Mouse (Mus musculus): ENCODE data around the gene Prss23. TPM values are rescaled to one million over a fixed set of nuclear protein-coding genes. Genes with fewer than 3 reads are reported as not detected.

Gene Prss23
- polyA plus RNA-seq (2015; fragmentation: Nextera tagmentation; extraction: Ambion mirVana), result 93.2 and 105 TPM in 2 replicates

- no peaks in the 10 kb centered on the region for H3K27me3 ChIP-seq (ENCODE audit: insufficient read depth, low read length)
- H3K9ac ChIP-seq (replicated peaks; ENCODE audit: low read length), result no peak within 1 kb of the TSS
- 73% methylated on average over 16 of the region's 16 CpGs for WGBS
- ATAC-seq (ENCODE audit: low FRiP score, low TSS enrichment), result no peak
- H3K4me1 ChIP-seq (ENCODE audit: insufficient read depth, low read length), result no peaks in the 10 kb centered on the region
- H3K4me3 ChIP-seq (ENCODE audit: low read length), result no peak within 1 kb of the TSS
- H3K27ac ChIP-seq (ENCODE audit: low read length), result no peak within 1 kb of the TSS
- no peaks in the 10 kb centered on the region for H3K36me3 ChIP-seq (ENCODE audit: insufficient read depth, low read length)
- H3K4me2 ChIP-seq (replicated peaks; ENCODE audit: low read depth, low read length), result no peak within 1 kb of the TSS
- H3K9me3 ChIP-seq (ENCODE audit: low read length), result no peaks in the 10 kb centered on the region
Observed at GRCm38 (mm10) chr7:89526731-89527429, at the start of gene Prss23. TSS of gene Prss23 (minus strand) at chr7:89527187.

GRCm38 (mm10) chr7:89576127-89576526 is 49.1 kb upstream of the Prss23 start:
- H3K27me3 ChIP-seq (ENCODE audit: insufficient read depth, low read length), result no peaks in the 10 kb centered on the region
- H3K9ac ChIP-seq (replicated peaks; ENCODE audit: low read length), result no peak overlapping the region
- 96% methylated on average over 3 of the region's 3 CpGs for WGBS
- no peak overlapping the region for H3K4me2 ChIP-seq (replicated peaks; ENCODE audit: low read depth, low read length)
- no peak overlapping the region for H3K27ac ChIP-seq (ENCODE audit: low read length)
- no peaks in the 10 kb centered on the region for H3K4me1 ChIP-seq (ENCODE audit: insufficient read depth, low read length)
- no peak for ATAC-seq (ENCODE audit: low FRiP score, low TSS enrichment)
- no peak overlapping the region for H3K4me3 ChIP-seq (ENCODE audit: low read length)
- H3K36me3 ChIP-seq (ENCODE audit: insufficient read depth, low read length), result no peaks in the 10 kb centered on the region
- H3K9me3 ChIP-seq (ENCODE audit: low read length), result no peaks in the 10 kb centered on the region

GRCm38 (mm10) chr7:89564569-89564968 is 37.6 kb upstream of the Prss23 start:
- Histone ChIP-seq H3K27me3 (ENCODE audit: insufficient read depth, low read length) (no peaks in the 10 kb centered on the region), H3K4me3 (ENCODE audit: low read length) (no peak overlapping the region)

GRCm38 (mm10) chr7:89563501-89563900 is 36.5 kb upstream of the Prss23 start:
- Histone ChIP-seq H3K27ac (ENCODE audit: low read length) (no peak overlapping the region), H3K4me3 (ENCODE audit: low read length) (no peak overlapping the region), H3K4me2 (replicated peaks; ENCODE audit: low read depth, low read length) (no peak overlapping the region), H3K9ac (replicated peaks; ENCODE audit: low read length) (no peak overlapping the region), H3K36me3 (ENCODE audit: insufficient read depth, low read length) (no peaks in the 10 kb centered on the region), H3K9me3 (ENCODE audit: low read length) (no peaks in the 10 kb centered on the region), H3K4me1 (ENCODE audit: insufficient read depth, low read length) (no peaks in the 10 kb centered on the region), H3K27me3 (ENCODE audit: insufficient read depth, low read length) (no peaks in the 10 kb centered on the region)
- 80% methylated on average over 2 of the region's 2 CpGs for WGBS
- ATAC-seq (ENCODE audit: low FRiP score, low TSS enrichment), result no peak

More at GRCm38 (mm10) chr7:89564569-89564968, 37.6 kb upstream of the Prss23 start:
- no peak overlapping the region for H3K27ac ChIP-seq (ENCODE audit: low read length)
- H3K4me2 ChIP-seq (replicated peaks; ENCODE audit: low read depth, low read length), result no peak overlapping the region
- H3K4me1 ChIP-seq (ENCODE audit: insufficient read depth, low read length), result no peaks in the 10 kb centered on the region
- no peaks in the 10 kb centered on the region for H3K36me3 ChIP-seq (ENCODE audit: insufficient read depth, low read length)
- WGBS, result 96% methylated on average over 2 of the region's 2 CpGs
- H3K9me3 ChIP-seq (ENCODE audit: low read length), result no peaks in the 10 kb centered on the region
- H3K9ac ChIP-seq (replicated peaks; ENCODE audit: low read length), result no peak overlapping the region
- no peak for ATAC-seq (ENCODE audit: low FRiP score, low TSS enrichment)

GRCm38 (mm10) chr7:89562140-89562539 is 35.2 kb upstream of the Prss23 start:
- no peaks in the 10 kb centered on the region for H3K27me3 ChIP-seq (ENCODE audit: insufficient read depth, low read length)
- 84% methylated on average over 2 of the region's 2 CpGs for WGBS
- H3K9ac ChIP-seq (replicated peaks; ENCODE audit: low read length), result no peak overlapping the region
- no peak overlapping the region for H3K4me3 ChIP-seq (ENCODE audit: low read length)
- H3K36me3 ChIP-seq (ENCODE audit: insufficient read depth, low read length), result no peaks in the 10 kb centered on the region
- no peaks in the 10 kb centered on the region for H3K4me1 ChIP-seq (ENCODE audit: insufficient read depth, low read length)
- H3K4me2 ChIP-seq (replicated peaks; ENCODE audit: low read depth, low read length), result no peak overlapping the region
- ATAC-seq (ENCODE audit: low FRiP score, low TSS enrichment), result no peak
- no peak overlapping the region for H3K27ac ChIP-seq (ENCODE audit: low read length)
- H3K9me3 ChIP-seq (ENCODE audit: low read length), result no peaks in the 10 kb centered on the region

GRCm38 (mm10) chr7:89560939-89561338 is 34.0 kb upstream of the Prss23 start:
- no peak overlapping the region for H3K4me2 ChIP-seq (replicated peaks; ENCODE audit: low read depth, low read length)
- H3K9me3 ChIP-seq (ENCODE audit: low read length), result no peaks in the 10 kb centered on the region
- H3K36me3 ChIP-seq (ENCODE audit: insufficient read depth, low read length), result no peaks in the 10 kb centered on the region
- H3K27ac ChIP-seq (ENCODE audit: low read length), result no peak overlapping the region
- WGBS, result 70% methylated on average over 3 of the region's 3 CpGs
- H3K9ac ChIP-seq (replicated peaks; ENCODE audit: low read length), result no peak overlapping the region
- no peak for ATAC-seq (ENCODE audit: low FRiP score, low TSS enrichment)
- H3K27me3 ChIP-seq (ENCODE audit: insufficient read depth, low read length), result no peaks in the 10 kb centered on the region
- no peak overlapping the region for H3K4me3 ChIP-seq (ENCODE audit: low read length)
- H3K4me1 ChIP-seq (ENCODE audit: insufficient read depth, low read length), result no peaks in the 10 kb centered on the region

- Histone ChIP-seq H3K4me3 (ENCODE audit: low read length) (no peak overlapping the region), H3K9ac (replicated peaks; ENCODE audit: low read length) (no peak overlapping the region), H3K4me1 (ENCODE audit: insufficient read depth, low read length) (no peaks in the 10 kb centered on the region), H3K27ac (ENCODE audit: low read length) (no peak overlapping the region), H3K9me3 (ENCODE audit: low read length) (no peaks in the 10 kb centered on the region), H3K36me3 (ENCODE audit: insufficient read depth, low read length) (no peaks in the 10 kb centered on the region), H3K27me3 (ENCODE audit: insufficient read depth, low read length) (no peaks in the 10 kb centered on the region), H3K4me2 (replicated peaks; ENCODE audit: low read depth, low read length) (no peak overlapping the region)
- WGBS, result 61% methylated on average over 4 of the region's 4 CpGs
- ATAC-seq (ENCODE audit: low FRiP score, low TSS enrichment), result no peak
Observed at GRCm38 (mm10) chr7:89559633-89560032, 32.6 kb upstream of the Prss23 start.

GRCm38 (mm10) chr7:89559105-89559504 is 32.1 kb upstream of the Prss23 start:
- Histone ChIP-seq H3K4me2 (replicated peaks; ENCODE audit: low read depth, low read length) (no peak overlapping the region), H3K4me3 (ENCODE audit: low read length) (no peak overlapping the region), H3K9me3 (ENCODE audit: low read length) (no peaks in the 10 kb centered on the region), H3K27me3 (ENCODE audit: insufficient read depth, low read length) (no peaks in the 10 kb centered on the region), H3K4me1 (ENCODE audit: insufficient read depth, low read length) (peaks cover 3% of the 10 kb centered on the region; the same call in 1 of the 2 replicates), H3K9ac (replicated peaks; ENCODE audit: low read length) (no peak overlapping the region), H3K27ac (ENCODE audit: low read length) (no peak overlapping the region), H3K36me3 (ENCODE audit: insufficient read depth, low read length) (no peaks in the 10 kb centered on the region)
- ATAC-seq (ENCODE audit: low FRiP score, low TSS enrichment), result no peak
- 86% methylated on average over 4 of the region's 4 CpGs for WGBS

GRCm38 (mm10) chr7:89558446-89559039 is 31.6 kb upstream of the Prss23 start:
- ATAC-seq (ENCODE audit: low FRiP score, low TSS enrichment), result no peak
- H3K27me3 ChIP-seq (ENCODE audit: insufficient read depth, low read length), result no peaks in the 10 kb centered on the region
- 90% methylated on average over 11 of the region's 11 CpGs for WGBS
- H3K27ac ChIP-seq (ENCODE audit: low read length), result no peak overlapping the region
- no peak overlapping the region for H3K4me2 ChIP-seq (replicated peaks; ENCODE audit: low read depth, low read length)
- no peak overlapping the region for H3K4me3 ChIP-seq (ENCODE audit: low read length)
- H3K4me1 ChIP-seq (ENCODE audit: insufficient read depth, low read length), result peaks cover 9% of the 10 kb centered on the region
- H3K9me3 ChIP-seq (ENCODE audit: low read length), result no peaks in the 10 kb centered on the region
- H3K9ac ChIP-seq (replicated peaks; ENCODE audit: low read length), result no peak overlapping the region
- no peaks in the 10 kb centered on the region for H3K36me3 ChIP-seq (ENCODE audit: insufficient read depth, low read length)

GRCm38 (mm10) chr7:89557056-89557455 is 30.1 kb upstream of the Prss23 start:
- Histone ChIP-seq H3K4me1 (ENCODE audit: insufficient read depth, low read length) (peaks cover 10% of the 10 kb centered on the region), H3K9me3 (ENCODE audit: low read length) (no peaks in the 10 kb centered on the region), H3K27ac (ENCODE audit: low read length) (no peak overlapping the region), H3K36me3 (ENCODE audit: insufficient read depth, low read length) (no peaks in the 10 kb centered on the region), H3K9ac (replicated peaks; ENCODE audit: low read length) (no peak overlapping the region), H3K4me3 (ENCODE audit: low read length) (no peak overlapping the region), H3K4me2 (replicated peaks; ENCODE audit: low read depth, low read length) (no peak overlapping the region), H3K27me3 (ENCODE audit: insufficient read depth, low read length) (no peaks in the 10 kb centered on the region)
- no peak for ATAC-seq (ENCODE audit: low FRiP score, low TSS enrichment)
- WGBS, result 95% methylated on average over 5 of the region's 5 CpGs

Data from kidney, embryonic 16.5 days (tissue).